Mouse (Mus musculus): Measurements from ENCODE around the gene Pbx3.

GRCm38 (mm10) chr2:34352006-34352405, 20.9 kb downstream of the Pbx3 start:
- no peak for TF ChIP-seq POLR2A (IDR thresholded peaks at IDR 0.05; ENCODE audit: low read depth, low read length)
- no peak for TF ChIP-seq CTCF (IDR thresholded peaks at IDR 0.05; ENCODE audit: extremely low read depth, insufficient read length, insufficient replicate concordance, low read depth, low read length)

Measured in small intestine, adult 2 months (tissue).